Mouse (Mus musculus) C2C12 (cell line): ENCODE data around the gene Ropn1l. TPM values are rescaled to one million over a fixed set of nuclear protein-coding genes. Genes with fewer than 3 reads are reported as not detected.

Source experiments
- H3K27me3 ChIP-seq: one replicate; pipeline ENCODE4 v1.6.1; 2011; ENCODE audit not compliant: control insufficient read depth, insufficient read depth, insufficient read length
- H3K36me3 ChIP-seq: one replicate; pipeline ENCODE4 v1.6.1; 2011; ENCODE audit not compliant: control insufficient read depth, insufficient read depth
- H3K4me3 ChIP-seq: one replicate; pipeline ENCODE4 v1.5.1; 2011; ENCODE audit warnings: mild to moderate bottlenecking, control low read depth; ENCODE audit not compliant: poor library complexity, insufficient read depth, severe bottlenecking
- H3K79me2 ChIP-seq: one replicate; pipeline ENCODE4 v1.6.1; 2011; ENCODE audit not compliant: control insufficient read depth, insufficient read depth
- H3K79me3 ChIP-seq: one replicate; pipeline ENCODE4 v1.6.1; 2011; ENCODE audit warnings: low read depth, control low read depth
- H3ac ChIP-seq: one replicate; pipeline ENCODE3; 2011; ENCODE audit warnings: low read depth; ENCODE audit not compliant: control insufficient read depth, insufficient read length
- CEBPB ChIP-seq: IDR thresholded peaks from one replicate; pipeline ENCODE4 v1.6.1; 2011; ENCODE audit warnings: low read depth, mild to moderate bottlenecking, control low read depth, moderate library complexity
- CTCF ChIP-seq: IDR thresholded peaks from one replicate; pipeline ENCODE4 v1.5.1; 2011; ENCODE audit not compliant: control insufficient read depth, insufficient read depth, insufficient read length
- FOSL1 ChIP-seq: IDR thresholded peaks from one replicate; pipeline ENCODE4 v1.8.0; 2011; ENCODE audit warnings: mild to moderate bottlenecking, low read length; ENCODE audit not compliant: poor library complexity, insufficient read depth, severe bottlenecking
- MAX ChIP-seq: IDR thresholded peaks from one replicate; pipeline ENCODE4 v1.6.1; 2011; ENCODE audit warnings: mild to moderate bottlenecking, control low read depth
- MYOD1 ChIP-seq: IDR thresholded peaks from one replicate; pipeline ENCODE4 v1.6.1; 2011; ENCODE audit warnings: low read depth; ENCODE audit not compliant: control insufficient read depth, insufficient read length
- MYOG ChIP-seq: IDR thresholded peaks from one replicate; pipeline ENCODE4 v1.6.1; 2011; ENCODE audit not compliant: control insufficient read depth, insufficient read length; ENCODE audit errors: extremely low read depth
- USF1 ChIP-seq: IDR thresholded peaks from one replicate; pipeline ENCODE4 v1.6.1; 2011; ENCODE audit warnings: low read depth, mild to moderate bottlenecking, control low read depth, moderate library complexity
- polyA plus RNA-seq: library from polyadenylated mRNA; unstranded; fragments of >200 nt; fragmentation: generic; extraction: Trizol; gene quantifications from one replicate; pipeline ENCODE4 v1.2.1, GENCODE M21; 2012; ENCODE audit warnings: missing spikeins

Gene Ropn1l
- polyA plus RNA-seq, 1 experiment, result 3.7 TPM

DNA sequence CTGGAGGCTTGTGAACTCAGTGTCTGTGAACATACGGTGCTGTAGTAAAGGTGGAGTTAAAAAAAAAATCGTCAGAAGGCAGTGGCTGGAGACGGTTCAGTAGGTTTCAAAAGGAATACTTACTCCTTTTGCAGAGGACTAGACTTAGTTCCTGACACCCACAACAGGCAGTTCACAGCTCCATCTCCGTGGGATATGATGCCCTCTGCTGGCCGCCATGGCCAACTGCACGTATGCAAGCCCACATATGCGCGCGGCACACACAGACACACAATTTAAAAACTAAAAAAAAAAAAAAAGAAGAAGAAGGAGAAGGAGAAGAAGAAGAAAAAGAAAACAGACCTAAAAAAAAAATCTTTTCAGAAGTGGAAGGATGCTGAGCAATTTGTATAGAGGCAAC lies 34.5 kb downstream of the Ropn1l start:
- H3K36me3 ChIP-seq, result no peaks in the 10 kb centered on the region
- H3ac ChIP-seq, result no peak overlapping the region
- no peak for TF ChIP-seq CEBPB
- no peak for TF ChIP-seq FOSL1
- no peak for TF ChIP-seq MAX
- TF ChIP-seq CTCF, result peak; percentile 27
- H3K79me2 ChIP-seq, result no peaks in the 10 kb centered on the region
- no peaks in the 10 kb centered on the region for H3K79me3 ChIP-seq
- no peak overlapping the region for H3K4me3 ChIP-seq
- no peaks in the 10 kb centered on the region for H3K27me3 ChIP-seq

DNA sequence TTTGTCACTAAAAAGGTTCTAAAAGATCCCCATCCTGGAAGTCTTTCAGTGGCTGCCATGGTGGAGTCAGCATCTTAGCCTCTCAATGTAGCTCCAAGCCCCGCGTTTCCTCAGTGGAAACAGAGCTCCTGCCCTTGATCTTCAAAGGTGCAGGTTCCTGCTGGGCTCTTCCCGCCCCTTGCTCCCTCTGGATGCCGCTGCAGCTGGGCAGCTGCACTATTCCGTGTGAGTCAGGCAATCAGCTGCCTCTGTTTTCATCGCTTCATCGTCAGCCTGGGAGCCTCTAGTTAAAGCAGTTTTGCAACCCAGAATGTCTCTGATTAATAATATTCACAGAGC lies 34.9 kb downstream of the Ropn1l start:
- Histone ChIP-seq H3ac (no peak overlapping the region), H3K27me3 (no peaks in the 10 kb centered on the region), H3K36me3 (no peaks in the 10 kb centered on the region), H3K79me3 (no peaks in the 10 kb centered on the region), H3K79me2 (no peaks in the 10 kb centered on the region), H3K4me3 (no peak overlapping the region)
- TF ChIP-seq FOSL1 (no peak), MAX (no peak), MYOD1 (no peak), USF1 (no peak), CEBPB (no peak), CTCF (no peak), MYOG (no peak)

DNA sequence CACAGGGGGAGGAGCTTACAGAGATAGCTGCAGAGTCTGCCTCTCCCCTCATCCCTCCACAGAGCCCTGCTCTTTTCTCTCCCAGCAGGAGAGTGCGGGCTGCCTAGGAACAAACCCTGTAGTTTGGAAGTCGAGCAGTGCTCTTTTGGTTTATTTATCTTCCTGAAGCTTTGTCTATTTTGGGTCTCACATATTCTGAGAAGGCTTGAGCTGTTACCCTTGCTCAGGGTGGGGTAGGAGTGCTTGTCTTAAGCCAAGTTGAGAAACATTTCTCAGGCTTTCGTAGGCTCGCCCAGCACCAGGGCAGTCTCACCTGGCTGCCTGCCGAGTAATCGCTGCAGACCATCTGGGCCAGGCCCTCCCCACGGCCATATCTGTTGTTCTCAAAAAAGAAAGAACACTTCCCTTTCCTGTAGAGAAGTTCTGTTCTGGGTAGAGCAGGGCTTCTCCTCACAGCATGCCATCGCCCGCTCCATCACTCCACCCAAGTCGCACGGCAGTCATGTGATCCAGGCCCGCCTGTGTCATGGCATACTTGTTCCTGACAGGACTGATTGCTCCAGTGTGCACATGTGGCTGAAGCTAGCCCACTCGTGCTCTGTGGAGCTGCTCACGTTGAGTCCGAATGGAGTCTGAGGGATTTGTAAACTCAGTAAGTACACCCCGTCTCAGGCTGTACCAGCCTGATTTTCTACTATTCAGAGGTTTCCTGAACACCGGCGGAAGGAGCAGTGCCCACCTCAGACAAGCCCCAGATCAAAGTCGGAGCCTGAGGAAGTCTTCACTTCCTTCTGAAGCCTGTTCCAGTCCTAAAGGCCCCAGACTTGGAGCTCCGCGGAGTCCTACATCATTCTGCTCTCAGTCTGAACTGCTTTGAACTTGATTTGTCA lies 35.5 kb downstream of the Ropn1l start:
- no peaks in the 10 kb centered on the region for H3K79me3 ChIP-seq
- H3ac ChIP-seq, result no peak overlapping the region
- TF ChIP-seq CTCF, result no peak
- no peak for TF ChIP-seq MYOG
- TF ChIP-seq MAX, result no peak
- no peak for TF ChIP-seq CEBPB
- TF ChIP-seq FOSL1, result no peak
- TF ChIP-seq MYOD1, result no peak
- no peak for TF ChIP-seq USF1
- H3K79me2 ChIP-seq, result no peaks in the 10 kb centered on the region
- no peaks in the 10 kb centered on the region for H3K27me3 ChIP-seq
- H3K36me3 ChIP-seq, result no peaks in the 10 kb centered on the region
- no peak overlapping the region for H3K4me3 ChIP-seq

- Histone ChIP-seq H3K27me3 (no peaks in the 10 kb centered on the region), H3K36me3 (no peaks in the 10 kb centered on the region), H3K79me2 (no peaks in the 10 kb centered on the region), H3ac (no peak overlapping the region), H3K4me3 (no peak overlapping the region), H3K79me3 (no peaks in the 10 kb centered on the region)
- no peak for TF ChIP-seq CEBPB
- TF ChIP-seq MYOD1, result no peak
- no peak for TF ChIP-seq USF1
- no peak for TF ChIP-seq FOSL1
- no peak for TF ChIP-seq MAX
- no peak for TF ChIP-seq CTCF
- no peak for TF ChIP-seq MYOG
Observed at GRCm38 (mm10) chr15:31417409-31417795, 36.1 kb downstream of the Ropn1l start.

DNA sequence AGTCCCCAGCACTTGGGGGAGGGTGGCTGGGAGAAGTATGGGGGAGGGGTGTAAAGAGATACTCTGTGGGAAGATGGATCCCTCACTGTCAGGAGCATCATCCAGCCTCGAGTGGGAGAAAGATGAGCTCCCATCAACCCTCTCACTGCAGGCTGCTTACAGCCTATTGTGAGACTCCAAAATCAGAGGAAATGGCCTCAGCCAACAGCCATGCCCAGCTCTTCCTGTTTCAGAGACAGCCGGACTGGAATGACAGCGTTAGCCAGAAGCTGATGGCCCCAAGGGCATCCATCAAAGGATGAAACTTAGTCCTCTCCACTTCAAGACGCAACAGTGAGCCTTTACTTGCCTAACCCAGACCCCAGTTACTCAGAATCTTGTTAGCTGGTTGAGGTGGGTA lies 38.4 kb downstream of the Ropn1l start:
- H3K4me3 ChIP-seq, result no peak overlapping the region
- H3ac ChIP-seq, result no peak overlapping the region
- TF ChIP-seq USF1 (no peak), CTCF (no peak), MYOD1 (no peak), MYOG (no peak), FOSL1 (no peak), MAX (no peak)
- H3K27me3 ChIP-seq, result no peaks in the 10 kb centered on the region
- no peaks in the 10 kb centered on the region for H3K36me3 ChIP-seq
- H3K79me3 ChIP-seq, result no peaks in the 10 kb centered on the region
- H3K79me2 ChIP-seq, result no peaks in the 10 kb centered on the region

GRCm38 (mm10) chr15:31414179-31414898 lies 39.2 kb downstream of the Ropn1l start:
- no peaks in the 10 kb centered on the region for H3K36me3 ChIP-seq
- TF ChIP-seq MYOG, result no peak
- no peak for TF ChIP-seq CTCF
- no peak for TF ChIP-seq FOSL1
- no peak for TF ChIP-seq MYOD1
- TF ChIP-seq MAX, result no peak
- no peak for TF ChIP-seq CEBPB
- no peak for TF ChIP-seq USF1
- H3K79me2 ChIP-seq, result no peaks in the 10 kb centered on the region
- no peaks in the 10 kb centered on the region for H3K27me3 ChIP-seq
- H3K4me3 ChIP-seq, result no peak overlapping the region
- no peak overlapping the region for H3ac ChIP-seq
- no peaks in the 10 kb centered on the region for H3K79me3 ChIP-seq
